Mouse (Mus musculus): ENCODE data around the gene Wdr49. TPM values are rescaled to one million over a fixed set of nuclear protein-coding genes. Genes with fewer than 3 reads are reported as not detected.

Gene Wdr49
- total RNA-seq, 2 experiments from 2014 or later: not detected

DNA sequence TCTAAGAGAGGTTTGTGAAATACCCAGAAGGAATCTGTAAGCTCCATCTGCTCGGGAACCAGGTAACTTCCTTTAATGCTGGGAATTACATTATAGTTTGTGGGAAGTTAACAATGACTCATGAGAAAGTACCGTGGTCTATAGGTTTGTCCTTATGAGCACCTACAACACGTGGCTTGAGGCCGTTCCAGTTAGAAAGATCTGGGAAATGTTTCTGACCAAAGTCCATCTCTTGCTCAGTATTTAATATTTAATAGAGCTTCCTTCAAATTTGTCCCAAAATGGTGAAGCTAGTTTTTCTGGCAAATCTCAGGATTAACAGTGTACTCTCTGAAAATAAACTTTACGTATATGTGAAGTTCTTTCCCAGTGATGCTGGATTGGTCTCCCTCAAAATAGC, 177.3 kb downstream of the Wdr49 start:
- ATAC-seq (ENCODE audit: poor library complexity, severe bottlenecking): no peak

DNA sequence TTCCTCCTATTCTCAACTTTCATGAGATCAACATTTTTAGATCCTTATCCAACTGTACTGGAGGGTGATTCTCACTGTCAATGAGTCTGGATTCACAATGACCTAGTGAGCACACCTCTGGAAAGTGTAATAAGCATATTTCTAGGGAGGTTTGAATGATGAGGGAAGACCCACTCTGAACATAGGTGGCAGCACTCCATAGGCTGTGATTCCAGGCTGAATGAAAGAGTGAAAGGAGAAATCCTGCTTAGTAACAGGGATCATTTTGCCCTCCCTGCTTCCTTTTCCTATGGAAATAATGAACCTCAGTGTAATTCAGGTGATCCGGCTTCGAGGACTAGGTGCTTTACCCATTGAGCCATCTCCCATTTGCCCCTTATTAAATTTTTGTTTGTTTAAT, 180.9 kb downstream of the Wdr49 start:
- ATAC-seq (ENCODE audit: poor library complexity, severe bottlenecking): no peak

DNA sequence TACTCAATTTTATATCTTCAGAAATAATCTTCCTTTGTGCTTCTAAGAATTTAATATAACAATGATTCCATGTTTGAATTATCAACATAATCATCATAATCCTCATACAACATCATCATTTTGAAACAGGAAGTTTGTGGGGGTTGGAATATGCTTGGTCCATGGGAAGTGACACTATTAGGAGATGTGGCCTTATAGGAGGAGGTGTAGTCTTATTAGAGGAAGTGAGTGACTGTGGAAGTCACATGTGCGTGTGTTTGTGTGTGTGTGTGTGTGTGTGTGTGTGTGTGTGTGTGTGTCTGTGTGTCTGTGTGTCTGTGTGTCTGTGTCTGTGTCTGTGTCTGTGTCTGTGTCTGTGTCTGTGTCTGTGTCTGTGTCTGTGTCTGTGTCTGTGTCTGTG, 182.5 kb downstream of the Wdr49 start:
- ATAC-seq (ENCODE audit: poor library complexity, severe bottlenecking): peak; percentile 73

DNA sequence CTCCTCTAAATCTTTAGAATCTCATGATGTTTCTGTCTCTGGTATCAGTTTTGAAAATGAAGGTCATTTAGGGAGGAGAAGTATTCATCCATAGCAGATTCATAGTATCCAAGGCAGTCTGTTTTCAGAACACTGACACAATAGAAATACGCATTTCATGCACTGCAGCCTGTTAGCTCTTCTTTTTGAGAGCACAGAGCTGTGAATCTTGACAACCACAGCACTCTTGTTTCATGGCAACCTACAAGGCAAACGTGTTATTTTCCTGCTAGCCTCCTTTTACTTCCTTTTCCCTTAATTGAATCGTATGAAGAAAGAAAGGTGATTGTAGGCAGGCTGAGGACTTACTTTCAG, 184.2 kb downstream of the Wdr49 start:
- ATAC-seq (ENCODE audit: poor library complexity, severe bottlenecking): no peak

DNA sequence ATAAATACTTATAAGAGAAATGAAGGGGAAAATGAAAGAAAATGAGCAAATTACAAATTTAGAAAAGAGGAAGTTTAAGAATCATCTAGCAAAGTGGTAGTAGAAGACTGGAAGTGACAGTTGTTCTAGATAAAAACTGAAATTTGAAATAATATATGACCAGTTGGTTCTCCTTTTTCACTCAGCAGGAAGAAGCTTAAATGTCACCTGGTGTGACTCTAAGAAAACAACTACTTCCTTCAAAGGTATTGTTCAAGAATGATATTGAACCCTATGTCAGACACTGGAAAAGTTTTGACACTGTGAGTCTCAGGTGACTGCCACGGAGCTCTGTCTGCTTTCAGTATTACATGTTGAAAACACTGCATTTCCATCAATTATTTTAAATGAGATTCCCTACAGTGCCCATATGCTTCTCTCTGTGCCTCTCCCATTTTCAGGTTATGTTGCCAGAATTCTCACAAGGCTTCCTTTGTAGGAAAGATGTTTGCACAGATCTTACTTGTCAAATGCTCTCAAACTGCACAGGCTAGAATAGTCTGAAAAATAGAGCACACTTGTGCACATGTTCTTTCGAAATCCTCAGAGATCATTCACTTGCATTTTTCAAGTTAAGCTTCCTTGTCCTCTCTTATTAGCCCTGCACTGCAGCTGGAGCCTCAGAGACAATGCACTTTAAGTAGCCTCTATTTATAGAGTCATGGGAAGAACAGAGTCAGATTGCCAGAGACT, 184.8 kb downstream of the Wdr49 start:
- ATAC-seq (ENCODE audit: poor library complexity, severe bottlenecking): peak; percentile 37

DNA sequence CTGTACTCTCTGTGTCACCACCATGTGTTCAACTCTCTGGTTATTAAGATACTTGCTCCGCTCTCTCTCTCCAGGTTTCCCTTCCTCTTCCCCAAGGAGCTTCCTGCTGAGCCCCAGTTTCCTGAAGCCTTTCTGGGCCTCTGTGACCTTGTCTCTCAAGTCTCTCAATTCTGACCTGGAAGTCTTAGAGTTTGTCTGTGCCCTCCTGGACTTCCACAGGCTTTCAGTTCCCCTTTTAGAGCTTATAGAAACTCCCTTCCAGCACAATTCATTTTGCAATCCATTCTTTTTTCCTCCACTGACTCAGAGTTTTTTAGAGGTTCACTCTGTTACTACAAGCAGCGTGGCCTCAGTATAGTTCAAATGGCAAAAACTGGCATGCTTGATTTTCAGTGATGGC, 188.7 kb downstream of the Wdr49 start:
- peak; percentile 88 for ATAC-seq (ENCODE audit: poor library complexity, severe bottlenecking)

DNA sequence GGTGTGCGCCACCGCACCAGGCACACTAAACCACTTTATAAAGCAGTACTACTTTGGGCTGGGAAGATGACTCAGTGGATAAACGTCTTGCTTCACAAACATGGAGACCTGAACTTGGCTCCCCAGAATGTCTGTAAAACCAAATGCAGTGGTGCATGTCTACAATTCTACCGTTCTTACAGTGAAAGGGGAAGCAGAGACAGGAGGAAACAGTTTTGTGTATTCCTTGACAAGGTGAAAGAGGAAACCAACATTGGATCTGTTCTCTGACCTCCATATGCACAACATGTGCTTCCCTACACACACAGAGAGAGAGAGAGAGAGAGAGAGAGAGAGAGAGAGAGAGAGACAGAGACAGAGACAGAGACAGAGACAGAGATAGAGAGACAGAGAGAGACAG, 204.5 kb downstream of the Wdr49 start:
- peak; percentile 51; the same call in 1 of the 2 replicates for ATAC-seq (ENCODE audit: poor library complexity, severe bottlenecking)

DNA sequence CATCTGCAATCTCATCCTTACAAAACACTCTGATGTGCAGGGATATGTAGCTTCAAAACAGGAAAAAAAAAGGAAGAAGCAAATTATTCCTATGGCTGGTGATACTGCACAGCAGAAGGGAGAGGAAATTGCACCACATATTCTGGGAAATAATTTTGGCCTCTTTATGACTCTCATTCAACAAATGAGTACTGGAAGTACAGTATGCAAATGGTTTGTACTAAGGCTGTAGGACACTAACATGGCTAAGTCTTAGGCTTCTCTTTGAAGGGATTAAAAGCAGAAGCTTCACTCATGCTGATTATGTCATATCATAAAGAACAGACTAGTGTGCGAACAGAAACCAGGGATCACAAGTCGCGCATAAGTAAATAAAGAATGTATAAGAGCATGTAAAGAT, 205.4 kb downstream of the Wdr49 start:
- ATAC-seq (ENCODE audit: poor library complexity, severe bottlenecking): no peak

DNA sequence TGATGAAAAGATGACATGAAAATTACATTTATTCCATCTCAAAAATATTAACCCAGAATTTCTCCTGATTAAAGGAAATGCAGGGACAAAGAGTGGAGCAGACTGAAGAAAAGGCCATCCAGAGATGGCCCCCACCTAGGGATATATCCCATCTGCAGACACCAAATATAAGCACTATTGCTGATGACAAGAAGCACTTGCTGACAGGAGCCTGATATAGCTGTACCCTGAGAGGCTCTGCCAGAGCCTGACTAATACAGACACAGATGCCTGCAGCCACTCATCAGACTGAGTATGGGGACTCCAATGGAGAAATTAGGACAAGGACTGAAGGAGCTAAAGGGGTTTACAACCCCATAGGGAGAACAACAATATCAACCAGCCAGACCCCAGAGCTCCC, 206.8 kb downstream of the Wdr49 start:
- ATAC-seq (ENCODE audit: poor library complexity, severe bottlenecking): no peak

DNA sequence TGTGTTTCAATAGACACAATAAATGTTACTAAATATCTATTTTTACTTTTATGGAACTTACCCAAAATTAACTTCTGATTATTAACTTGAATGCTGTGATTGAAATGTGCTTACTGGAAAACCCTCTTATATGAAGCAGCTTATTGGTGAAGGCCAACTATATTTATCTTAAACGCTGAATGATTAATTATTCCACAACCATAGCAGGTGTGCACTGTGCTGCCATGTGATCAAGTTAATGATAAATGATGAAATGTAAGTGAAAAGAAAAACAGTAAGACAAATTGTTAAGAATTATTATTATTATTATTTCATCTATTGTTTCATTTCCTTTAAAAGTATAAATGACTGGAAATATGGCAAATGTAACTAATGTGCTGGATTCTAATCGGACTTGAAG, 212.0 kb downstream of the Wdr49 start, which contains the start of gene Serpini2:
Gene Serpini2 (minus strand): TSS at position 101 of the 400 bp plus-strand sequence.
- no peak for ATAC-seq (ENCODE audit: poor library complexity, severe bottlenecking)

DNA sequence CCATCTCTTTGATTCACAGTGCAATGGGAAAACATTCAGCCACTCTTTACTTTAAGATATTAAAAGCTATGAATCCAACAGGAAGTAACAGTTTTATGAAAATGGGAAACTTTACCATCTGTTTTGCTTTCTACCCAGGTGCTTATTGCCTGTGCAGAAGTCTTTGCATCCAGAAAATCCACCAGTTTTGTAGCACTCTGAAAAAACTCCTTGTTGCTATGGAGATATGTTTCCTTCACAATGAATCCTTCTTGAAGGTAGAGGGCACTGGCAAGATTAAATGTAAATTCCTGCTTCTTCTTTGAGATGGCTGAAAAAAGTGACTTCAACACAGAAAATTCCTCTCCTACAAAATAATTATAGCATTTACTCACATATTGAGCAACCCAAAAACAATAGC, 222.6 kb downstream of the Wdr49 start:
- ATAC-seq (ENCODE audit: poor library complexity, severe bottlenecking): no peak

Other genes with a start within 250 kb of the Wdr49 start
- not detected in 2 replicates for gene Serpini2, start 212.1 kb downstream of the Wdr49 start, total RNA-seq (2015)
- gene Serpini2, start 212.1 kb downstream of the Wdr49 start, total RNA-seq (2017): not detected in 2 replicates
- gene Pdcd10, start 74.7 kb upstream of the Wdr49 start, total RNA-seq (2015): 81.3 and 90.3 TPM in 2 replicates
- 150 and 165 TPM in 2 replicates for gene Pdcd10, start 74.7 kb upstream of the Wdr49 start, total RNA-seq (2017)
- 0.76 and 2.4 TPM in 2 replicates for gene Serpini1, start 75.4 kb upstream of the Wdr49 start, total RNA-seq (2015)
- 1.1 and 3.4 TPM in 2 replicates for gene Serpini1, start 75.4 kb upstream of the Wdr49 start, total RNA-seq (2017)

Data from megakaryocyte, adult 5-6 weeks (primary cell).